Mouse (Mus musculus) urinary bladder, postnatal 10 days (tissue): ENCODE data around the gene Foxn3.

Source experiments
- DNase-seq: peaks from one replicate; pipeline ENCODE4 v3.0.0; 2022; ENCODE audit warnings: low spot score

Foxn3 gene

GRCm38 (mm10) chr12:99562073-99562866 lies 1.1 kb downstream of the Foxn3 start:
- no peak for DNase-seq

GRCm38 (mm10) chr12:99561333-99561766 lies 2.0 kb downstream of the Foxn3 start:
- no peak for DNase-seq

GRCm38 (mm10) chr12:99560701-99561332 lies 2.6 kb downstream of the Foxn3 start:
- no peak for DNase-seq

- DNase-seq = no peak
These were observed 3.9 kb downstream of the Foxn3 start for GRCm38 (mm10) chr12:99559483-99559882.

GRCm38 (mm10) chr12:99558476-99558875 lies 4.9 kb downstream of the Foxn3 start:
- DNase-seq = no peak

- no peak for DNase-seq
These were observed 5.9 kb downstream of the Foxn3 start for GRCm38 (mm10) chr12:99557498-99557897.

- no peak for DNase-seq
These were observed 12.8 kb downstream of the Foxn3 start for GRCm38 (mm10) chr12:99550629-99551028.

GRCm38 (mm10) chr12:99549811-99550210 lies 13.6 kb downstream of the Foxn3 start:
- DNase-seq = no peak

GRCm38 (mm10) chr12:99548419-99548818 lies 15.0 kb downstream of the Foxn3 start:
- DNase-seq = no peak

GRCm38 (mm10) chr12:99547295-99547694 lies 16.1 kb downstream of the Foxn3 start:
- DNase-seq = no peak

GRCm38 (mm10) chr12:99545270-99545770 lies 18.1 kb downstream of the Foxn3 start:
- no peak for DNase-seq

GRCm38 (mm10) chr12:99544262-99545128 lies 18.9 kb downstream of the Foxn3 start:
- DNase-seq = no peak

GRCm38 (mm10) chr12:99543421-99544195 lies 19.8 kb downstream of the Foxn3 start:
- DNase-seq = no peak

GRCm38 (mm10) chr12:99540201-99540600 lies 23.2 kb downstream of the Foxn3 start:
- DNase-seq = no peak

GRCm38 (mm10) chr12:99537316-99537715 lies 26.1 kb downstream of the Foxn3 start:
- no peak for DNase-seq

- DNase-seq = no peak
These were observed 27.0 kb downstream of the Foxn3 start for GRCm38 (mm10) chr12:99536426-99536825.

GRCm38 (mm10) chr12:99532342-99532741 lies 31.0 kb downstream of the Foxn3 start:
- no peak for DNase-seq

- no peak for DNase-seq
These were observed 33.5 kb downstream of the Foxn3 start for GRCm38 (mm10) chr12:99529687-99530411.

GRCm38 (mm10) chr12:99528958-99529357 lies 34.4 kb downstream of the Foxn3 start:
- DNase-seq = no peak

GRCm38 (mm10) chr12:99527452-99527851 lies 35.9 kb downstream of the Foxn3 start:
- no peak for DNase-seq
